Mouse (Mus musculus) fibroblast of lung, adult 2 months (primary cell): ENCODE measurements around the gene Itgav.

ENCODE experiments used
- DNase-seq: peaks from one replicate; pipeline ENCODE4 v3.0.0-alpha.2; 2011; ENCODE audit warnings: low read depth

Itgav gene

DNA sequence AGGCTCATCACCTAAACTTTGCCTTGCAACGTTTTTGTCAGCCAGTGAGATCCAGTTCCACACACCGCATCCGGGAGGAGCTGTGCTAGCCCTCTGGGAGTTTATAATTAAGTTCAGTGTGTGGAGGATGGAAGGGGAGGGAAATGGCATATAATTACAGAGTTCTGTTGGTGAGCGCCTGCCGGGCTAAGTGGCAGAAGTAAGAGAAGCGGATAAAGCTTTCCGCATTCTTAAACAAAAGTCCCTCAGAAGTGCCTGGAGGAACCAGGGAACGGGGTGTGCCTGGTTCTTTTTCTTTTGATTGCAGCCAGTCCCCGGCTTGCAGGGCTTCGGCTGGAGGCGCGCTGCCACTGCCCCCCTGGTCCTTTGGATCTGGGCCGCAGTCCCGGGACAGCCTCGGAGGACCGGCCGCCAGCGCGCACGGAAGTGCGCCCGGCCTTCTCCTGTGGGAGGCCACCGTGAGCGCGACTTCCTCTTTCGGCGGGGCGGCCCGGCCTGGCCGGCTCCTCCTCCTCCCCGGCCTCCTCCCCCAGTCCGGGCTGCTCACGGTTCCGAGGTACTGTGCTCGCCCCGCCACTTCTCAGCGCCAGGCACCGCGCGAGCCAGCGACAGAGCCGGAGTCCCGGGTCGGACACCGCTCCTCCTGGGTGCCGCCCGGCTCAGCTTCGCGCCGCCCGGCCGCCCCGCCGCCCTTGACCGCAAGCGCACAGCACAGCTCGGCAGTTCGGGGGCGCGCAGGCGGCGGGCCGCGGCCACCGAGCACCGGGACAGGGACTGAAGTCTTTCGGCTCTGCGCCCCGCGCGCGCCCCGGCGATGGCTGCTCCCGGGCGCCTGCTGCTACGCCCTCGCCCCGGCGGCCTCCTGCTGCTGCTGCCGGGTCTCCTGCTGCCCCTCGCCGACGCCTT is at the start of gene Itgav:
Gene Itgav, plus strand, starts transcription at position 477 of the 906 bp plus-strand sequence.
- DNase-seq = no peak

DNA sequence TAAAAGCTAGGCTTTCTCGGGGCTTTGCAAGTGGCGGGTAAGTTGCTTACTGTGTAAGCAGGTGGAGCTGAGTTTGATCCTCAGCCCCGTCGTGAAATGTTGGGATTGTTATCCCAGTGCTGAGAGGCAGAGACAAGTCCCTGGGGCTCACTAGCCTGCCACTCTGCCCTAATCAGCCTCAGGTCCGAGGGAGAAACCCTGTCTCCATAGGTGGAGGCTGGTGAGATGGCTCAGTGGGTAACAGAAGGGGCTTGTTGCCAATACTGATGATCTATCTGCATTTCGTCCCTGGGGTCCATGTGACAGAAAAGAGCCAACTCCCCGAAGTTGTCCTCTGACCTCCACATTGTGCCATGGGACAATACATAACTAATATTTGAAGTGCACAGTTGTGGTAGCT is 49.8 kb upstream of the Itgav start:
- no peak for DNase-seq

DNA sequence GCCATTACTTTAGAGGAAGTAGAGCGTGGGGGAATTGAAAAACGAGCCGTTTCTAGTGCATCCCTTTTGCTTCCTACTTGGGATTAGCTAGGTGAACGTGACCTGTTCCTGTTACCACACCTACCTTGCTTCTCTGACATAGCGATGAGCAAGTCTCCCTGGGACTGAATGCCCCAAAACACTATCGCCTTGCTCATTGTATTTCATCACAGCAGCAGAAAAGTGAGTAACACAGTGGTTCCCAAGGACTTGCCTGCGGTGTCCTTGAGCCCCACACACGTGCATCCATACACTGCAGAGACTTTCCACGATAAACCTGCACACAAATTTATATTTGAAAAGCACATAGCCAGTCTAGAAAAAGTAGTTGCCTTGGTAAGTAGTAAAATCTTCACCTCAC is 49.3 kb upstream of the Itgav start:
- DNase-seq = no peak

DNA sequence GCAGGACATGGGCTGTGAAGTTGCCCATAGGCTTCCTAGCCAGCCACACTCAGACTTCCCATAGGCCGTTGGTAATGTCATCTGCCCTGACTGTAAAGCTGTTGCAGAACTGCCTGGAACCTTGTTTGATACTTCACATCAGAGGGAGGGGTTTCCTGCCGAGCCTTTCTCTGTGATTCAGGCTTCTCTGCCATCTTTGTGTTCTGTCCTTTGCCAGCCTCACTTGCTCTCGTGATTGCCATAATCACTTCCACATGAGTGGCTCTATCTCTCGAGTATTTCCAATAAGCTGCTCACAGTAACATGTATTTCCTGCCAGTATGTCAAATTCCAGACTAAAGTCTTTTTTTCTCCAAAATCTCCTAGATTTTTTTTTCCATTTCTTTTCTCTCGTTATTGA is 48.5 kb upstream of the Itgav start:
- no peak for DNase-seq

DNA sequence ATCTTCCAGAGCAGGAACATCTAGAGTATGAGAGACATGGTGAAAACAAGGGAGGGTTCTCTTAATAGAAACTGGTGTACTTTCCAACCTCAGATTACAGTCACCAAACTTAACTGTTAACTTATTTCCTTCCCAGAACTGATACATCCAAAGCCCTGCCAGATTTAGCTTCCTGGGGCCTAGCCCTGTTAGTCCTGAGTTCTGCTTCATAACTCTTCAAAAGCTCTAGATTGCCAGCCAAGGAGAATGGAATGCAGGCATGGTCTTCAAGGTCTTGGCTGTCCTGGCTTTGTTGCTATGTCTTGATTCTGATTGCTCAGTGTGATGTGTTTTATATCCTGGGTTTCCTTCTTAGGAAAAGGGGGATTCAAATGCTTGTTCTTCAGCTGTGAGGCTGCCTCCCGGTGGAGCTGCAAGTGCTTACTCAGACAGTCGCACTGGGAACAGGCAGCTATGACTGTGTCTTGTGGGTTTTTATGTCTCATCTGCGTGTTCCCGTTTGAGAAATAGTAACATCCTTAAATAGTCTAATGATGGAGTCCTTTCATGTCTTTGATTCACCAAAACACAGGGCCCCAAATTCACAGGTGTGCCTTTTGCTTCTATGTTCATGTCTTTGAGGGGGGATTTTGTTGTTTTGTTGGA is 47.8 kb upstream of the Itgav start:
- DNase-seq = no peak

DNA sequence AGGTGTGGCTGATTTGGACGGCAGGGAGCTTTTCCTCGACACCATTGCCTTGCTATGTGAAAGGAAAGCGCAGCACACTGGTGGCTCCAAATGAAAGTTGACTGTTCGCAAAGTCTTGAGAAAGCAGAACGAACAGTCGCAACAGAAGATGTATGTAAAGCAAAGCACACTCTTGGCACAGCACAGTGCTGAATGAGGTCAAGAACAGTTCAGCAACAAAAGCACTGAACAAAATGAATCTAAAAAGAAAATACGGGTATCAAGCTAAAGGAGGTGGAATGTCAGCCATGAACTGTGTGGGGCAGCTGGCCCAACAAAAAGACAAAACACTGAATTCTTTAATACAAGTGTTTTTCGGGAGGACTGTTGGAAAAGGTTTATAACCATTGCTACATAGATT is 42.9 kb upstream of the Itgav start:
- DNase-seq = no peak

DNA sequence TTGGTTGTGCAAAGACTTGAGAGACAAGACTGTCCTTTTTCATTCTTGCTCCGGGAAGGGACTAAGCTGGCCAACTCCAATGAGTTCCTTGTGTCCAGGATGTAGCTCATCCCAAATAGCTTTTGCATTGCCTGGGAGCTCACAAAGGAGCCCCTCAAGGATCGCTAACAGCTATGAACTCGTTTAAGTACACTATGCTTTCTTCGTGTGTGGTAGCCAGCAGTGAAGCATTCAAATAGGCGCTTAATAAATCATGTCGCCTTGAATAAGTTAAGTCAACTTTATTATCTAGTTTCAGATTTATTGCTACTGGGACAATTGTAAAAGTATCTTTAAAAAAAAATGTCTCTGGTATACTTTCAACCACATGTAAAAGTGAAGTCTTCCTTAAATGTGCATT is 42.4 kb upstream of the Itgav start:
- no peak for DNase-seq

DNA sequence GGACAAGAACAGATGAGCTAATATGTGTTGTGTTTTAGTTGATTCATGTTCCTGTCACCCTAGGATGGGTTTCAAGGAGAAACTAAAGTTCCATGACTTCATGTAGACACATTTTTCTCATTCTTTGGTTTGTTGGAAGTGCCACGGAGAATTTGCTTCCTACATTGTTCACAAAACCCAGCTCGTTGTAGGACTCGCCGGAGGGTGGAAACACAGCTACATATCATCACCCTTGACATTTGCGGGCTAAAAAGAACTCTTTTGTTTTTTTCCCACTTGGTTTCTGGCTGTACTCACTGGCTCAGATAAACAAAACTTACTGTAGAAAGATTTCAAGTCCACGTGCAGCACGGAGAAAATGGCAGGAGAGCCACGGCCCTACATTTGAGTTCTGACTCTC is 41.9 kb upstream of the Itgav start:
- DNase-seq = peak; percentile 38

DNA sequence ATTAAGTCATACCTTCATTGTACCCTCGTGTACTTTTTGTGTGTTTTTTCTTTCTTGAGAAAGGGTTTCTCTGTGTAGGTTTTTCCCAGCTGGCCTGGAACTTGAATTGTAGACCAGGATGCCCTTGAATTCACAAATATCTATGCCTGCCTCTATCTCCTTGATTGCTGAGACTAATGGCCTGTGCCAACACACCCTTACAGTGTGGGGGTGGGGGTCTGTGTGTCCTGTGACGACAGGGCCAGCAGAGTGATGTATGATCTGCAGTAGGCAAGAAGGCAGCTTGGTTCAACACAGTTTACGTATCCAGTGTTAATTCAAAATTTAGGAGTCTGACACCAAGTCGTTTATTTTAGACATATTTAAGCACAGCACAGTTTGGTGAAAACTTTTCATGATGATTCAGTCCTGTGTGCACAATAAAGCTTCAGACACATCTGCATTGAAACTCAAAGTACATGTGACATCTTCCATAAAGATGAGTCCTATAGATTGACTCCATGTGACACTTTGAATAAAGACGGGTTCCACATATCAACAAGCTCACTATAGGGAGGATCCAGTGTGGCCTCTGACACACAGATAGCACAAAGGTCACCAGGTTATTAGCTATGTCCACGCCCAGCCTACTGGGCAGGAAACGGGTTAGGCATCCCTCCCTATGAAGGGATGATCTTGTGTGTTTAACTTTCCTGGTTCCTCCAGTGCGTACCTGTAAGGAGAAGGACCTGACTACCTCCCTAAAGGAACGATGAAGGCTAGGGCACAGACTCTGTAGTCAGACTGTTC is 40.3 kb upstream of the Itgav start:
- DNase-seq = no peak

DNA sequence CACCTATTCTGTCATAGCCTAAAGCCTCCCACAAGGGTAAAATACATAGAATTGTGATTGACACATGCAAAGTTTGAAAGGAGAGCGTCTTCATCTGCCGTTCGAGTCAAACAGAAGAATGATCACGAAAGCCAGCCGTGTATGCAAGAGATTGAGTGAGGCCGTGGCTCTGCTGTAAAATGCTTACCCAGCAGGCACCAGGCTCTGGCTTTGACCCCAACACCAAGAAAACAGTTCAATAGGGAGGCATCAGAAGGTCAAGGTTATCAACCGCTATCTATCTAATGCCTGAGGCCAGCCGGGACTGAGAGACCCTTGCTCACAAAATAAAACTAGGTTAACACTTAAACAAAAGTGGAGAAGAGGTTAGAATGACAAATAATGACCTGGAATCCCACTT is 39.5 kb upstream of the Itgav start:
- DNase-seq = no peak

DNA sequence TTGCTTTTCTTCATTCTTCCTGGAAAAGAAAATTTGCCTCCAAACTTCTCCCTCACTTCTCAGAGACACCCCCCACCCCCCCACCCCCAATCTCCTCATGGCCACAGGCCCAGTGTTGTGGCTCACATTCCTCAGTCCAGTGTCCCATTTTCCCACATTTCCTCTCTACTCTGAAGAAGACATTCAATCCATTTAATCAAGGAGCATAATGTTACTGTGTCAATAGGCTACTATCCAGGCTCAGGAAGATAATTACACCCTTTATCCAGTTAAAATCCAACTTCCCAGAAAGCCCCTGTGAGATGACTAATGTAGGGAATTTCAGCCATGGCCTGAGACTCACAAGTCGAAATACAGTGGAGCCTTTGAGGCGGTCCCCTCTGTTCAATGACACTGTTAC is 33.8 kb upstream of the Itgav start:
- no peak for DNase-seq

DNA sequence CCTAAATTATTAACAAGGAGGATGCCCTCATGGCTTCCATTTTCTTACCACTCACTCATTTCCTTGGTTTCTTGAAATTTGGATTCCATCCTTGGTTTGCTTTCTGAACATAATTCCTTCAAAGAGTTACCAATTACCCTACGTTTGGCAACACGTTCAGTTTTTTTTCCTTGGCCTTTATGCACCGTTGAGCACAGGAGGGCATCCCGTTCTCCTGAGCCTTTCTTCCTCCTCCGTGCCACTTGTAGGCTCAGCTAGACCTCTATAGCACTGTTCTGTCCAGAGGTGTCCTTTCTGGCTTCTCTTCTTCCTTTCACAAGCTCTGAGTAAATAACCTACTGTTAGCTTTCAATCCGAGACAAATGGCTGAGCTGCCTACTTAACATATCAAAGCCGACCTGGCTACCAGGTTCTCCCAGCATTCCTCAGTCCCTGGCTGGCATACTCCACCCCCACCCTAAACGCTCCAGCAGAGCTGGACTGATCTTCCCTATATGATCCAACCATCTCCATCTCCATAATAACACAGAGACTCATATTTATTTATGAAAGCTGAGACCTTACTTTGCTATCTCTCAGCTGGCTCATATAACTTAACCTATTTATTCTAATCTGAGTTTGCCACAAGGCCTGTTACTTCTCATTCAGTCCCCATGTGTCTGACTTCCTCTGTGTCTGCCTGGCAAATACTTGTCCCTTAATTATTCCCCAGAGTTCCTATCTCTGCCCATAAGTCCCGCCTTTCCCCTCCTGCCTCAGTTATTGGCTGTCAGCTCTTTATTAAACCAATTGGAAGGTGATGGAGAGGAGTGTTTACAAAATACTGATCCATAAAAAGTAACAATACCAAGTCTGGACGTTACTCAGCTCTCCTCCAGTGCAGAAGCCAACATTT is 31.3 kb upstream of the Itgav start:
- no peak for DNase-seq

DNA sequence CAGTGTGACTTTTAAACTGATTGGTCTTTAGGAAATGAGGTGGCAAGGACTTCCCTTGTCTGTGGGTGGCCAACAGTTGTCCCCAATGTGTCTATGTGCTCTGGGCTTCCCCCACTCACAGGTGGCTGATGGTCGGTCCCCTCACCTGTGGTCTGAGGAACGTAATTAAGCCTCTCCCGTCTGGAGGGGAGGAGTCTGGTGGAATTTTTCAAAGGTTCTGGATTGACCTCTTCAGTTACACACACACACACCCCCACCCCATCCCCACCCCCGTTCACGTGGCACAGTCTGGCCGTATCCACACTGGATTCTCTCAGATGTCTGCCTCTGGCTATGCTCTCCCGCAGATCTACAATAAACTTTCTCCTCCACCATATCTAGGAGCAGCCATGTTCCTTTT is 30.1 kb upstream of the Itgav start:
- DNase-seq = no peak

DNA sequence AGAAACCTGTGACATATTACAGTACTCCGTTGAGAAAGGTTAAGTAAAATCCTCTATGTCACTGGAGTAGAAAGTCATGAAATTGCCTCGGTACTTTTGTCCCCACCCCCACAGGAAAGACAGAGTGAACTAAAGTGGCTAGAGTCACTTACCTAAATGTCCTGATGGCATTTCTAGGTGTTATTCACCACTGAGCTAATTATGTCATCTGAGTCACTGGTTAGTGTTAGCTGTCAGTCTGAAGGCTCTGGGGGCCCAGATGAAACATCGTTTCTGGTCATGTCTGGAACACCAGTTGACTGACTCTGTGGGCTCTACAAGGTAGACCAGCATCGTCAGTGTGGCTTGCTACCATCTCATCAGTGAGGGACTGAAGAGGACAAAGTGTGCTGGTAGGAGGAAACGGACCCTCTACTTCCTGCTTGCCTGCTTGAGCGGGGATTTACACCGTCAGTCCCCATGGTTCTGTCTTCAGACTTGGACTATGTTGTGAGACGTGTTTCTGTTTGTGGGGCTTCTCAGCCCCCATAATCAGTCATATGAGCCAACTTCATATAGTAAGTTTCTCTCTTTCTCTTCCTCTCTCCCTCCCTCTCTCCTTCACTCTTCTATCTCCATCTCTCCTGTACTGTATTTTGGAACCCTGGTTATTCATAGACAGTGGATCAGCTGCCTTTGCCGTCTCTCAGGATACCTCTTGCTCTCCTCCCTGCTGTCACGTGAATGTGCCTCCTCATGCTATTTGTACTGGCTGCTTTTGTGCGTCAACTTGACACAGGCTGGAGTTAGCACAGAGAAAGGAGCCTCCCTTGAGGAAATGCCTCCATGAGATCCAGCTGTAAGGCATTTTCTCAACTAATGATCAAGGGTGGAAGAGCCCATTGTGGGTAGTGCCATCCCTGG is 28.6 kb upstream of the Itgav start:
- no peak for DNase-seq

DNA sequence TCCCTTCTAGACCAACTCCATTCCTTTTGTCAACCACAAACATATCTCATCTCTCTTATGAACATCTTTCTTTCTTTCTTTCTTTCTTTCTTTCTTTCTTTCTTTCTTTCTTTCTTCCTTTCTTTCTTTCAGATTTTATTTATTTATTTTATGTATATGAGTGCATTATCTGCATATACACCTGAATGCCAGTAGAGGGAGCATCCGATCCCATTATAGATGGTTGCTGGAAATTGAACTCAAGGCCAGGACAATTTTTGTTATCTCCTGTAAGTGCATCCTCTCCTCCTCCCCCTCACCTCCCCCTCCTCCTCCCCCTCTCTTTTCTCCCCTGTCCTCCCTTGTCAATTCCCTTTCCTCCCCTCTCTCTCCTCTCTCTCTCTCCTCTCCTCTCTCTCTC is 25.7 kb upstream of the Itgav start:
- DNase-seq = no peak

DNA sequence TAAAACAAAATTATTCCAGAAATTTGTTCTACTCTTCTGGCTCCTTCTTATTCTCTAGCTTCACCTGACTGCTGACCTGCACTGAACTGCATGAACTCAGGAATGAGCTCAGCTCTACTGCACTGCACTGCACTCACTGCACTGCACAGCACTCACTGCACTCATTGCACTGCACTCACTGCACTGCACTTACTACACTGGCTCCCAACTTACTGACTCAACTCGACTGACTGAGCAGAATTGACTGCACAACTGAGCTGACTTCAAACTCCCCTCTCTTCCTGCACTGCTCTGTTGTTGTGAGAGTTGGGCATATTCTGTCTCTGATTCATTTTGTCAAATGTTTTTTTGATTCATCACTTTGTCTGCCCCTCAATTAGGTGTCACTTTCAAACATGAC is 24.9 kb upstream of the Itgav start:
- DNase-seq = no peak

DNA sequence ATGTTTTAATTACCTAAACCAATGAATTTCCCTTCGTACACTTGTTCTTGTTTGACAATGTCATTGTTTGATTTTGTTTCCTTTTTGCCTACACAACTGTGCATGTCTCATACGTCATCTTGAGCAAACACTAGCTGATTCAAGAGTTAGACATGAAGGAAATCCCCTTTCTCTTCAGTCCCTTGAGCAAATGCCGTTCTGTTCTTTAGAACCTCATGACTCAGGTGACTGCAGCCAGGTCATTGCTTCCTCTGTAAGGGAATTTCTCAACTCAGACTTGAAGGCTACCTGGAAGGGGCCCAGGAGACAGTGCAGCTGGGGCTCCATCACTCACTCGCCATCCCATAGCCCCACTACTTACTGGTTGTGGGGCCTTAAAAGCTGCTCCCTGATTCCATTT is 23.5 kb upstream of the Itgav start:
- no peak for DNase-seq

DNA sequence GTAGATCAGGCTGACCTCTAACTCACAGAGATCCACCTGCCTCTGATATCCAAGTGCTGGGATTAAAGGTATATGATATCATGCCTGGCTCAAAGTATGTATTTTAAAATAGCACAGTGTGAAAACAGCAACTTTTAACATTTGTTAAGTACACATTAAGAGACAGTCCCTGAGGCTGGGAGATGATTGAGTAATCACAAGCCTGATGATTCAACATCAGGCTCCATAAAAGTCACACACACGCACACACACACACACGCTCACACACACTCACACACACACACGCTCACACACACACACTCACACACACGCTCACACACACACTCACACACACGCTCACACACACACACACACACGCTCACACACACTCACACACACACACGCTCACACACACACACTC is 21.8 kb upstream of the Itgav start:
- DNase-seq = no peak

DNA sequence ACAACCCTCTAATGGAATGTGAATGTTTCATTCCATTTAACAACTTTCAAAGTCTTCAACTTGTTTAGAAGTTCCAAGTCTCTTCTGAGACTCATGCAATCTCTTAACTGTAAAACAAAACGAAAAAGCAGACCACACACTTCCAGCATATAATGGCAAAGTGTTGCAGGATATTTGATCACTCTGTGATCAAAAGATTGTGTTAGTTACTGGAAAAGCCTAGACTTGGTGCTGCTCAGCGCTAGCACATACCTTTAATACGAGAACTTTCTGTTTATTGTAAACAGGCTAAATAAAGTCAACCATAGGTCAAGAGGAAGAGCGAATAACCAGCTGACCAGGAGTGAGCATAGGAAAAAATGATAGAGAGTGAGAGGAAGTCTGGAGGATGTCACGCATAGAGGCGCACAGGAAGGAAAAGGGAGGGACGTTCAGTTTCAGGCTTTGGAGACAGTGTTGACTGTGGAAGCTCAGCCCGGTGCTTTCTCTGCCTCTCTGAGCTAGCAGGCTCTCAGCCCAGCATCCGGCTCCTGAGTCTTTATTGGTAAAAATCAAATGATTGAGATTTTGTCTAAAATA is 18.5 kb upstream of the Itgav start:
- no peak for DNase-seq

DNA sequence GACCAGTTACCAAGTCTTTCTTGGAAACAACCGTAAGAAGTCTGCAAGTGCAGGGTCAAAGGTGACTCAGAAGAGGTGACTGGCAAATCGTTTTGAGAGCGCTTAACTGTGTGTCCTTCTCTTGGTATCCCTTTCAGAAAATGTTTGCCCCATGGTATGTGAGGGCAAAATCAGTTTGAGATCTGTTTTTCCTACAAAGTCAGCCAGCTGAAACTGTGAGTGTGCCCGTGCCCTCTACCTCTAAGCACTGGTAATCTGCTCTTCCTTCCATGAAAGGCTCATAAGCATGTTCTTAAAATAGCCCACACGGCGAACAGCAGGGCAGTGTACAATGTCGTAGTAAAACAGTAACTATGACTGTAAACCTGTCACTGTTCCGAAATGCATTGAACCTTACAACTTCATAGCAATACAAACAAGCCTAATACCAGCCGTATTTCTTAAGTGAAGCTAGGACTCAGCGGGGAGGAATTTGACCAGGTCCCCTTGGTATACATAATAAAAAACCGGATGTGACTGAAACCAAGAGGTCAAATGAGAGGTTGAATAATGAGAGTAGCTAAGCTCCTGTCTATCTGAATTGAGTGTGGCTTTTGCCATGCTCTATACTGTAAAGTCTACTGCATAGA is 14.2 kb upstream of the Itgav start:
- no peak for DNase-seq
